Comparison of ENCODE assay signal across 8 mouse cellular contexts in genomic region chr6:113482477-113483099, GRCm38 (mm10). TPM values are rescaled to one million over a fixed set of nuclear protein-coding genes. Genes with fewer than 3 reads are reported as not detected.
A peak's percentile ranks its signal among the peaks of the same experiment; 100 is the strongest.
DNase-seq lines count a peak whose midpoint lies in the region; ATAC-seq lines count a peak whose summit lies in the region.

No protein-coding gene starts in this region.

- WGBS in forebrain, embryonic 11.5 days = under 1% methylated on average over 65 of the region's 65 CpGs
- WGBS in hindbrain, embryonic 13.5 days = under 1% methylated on average over 61 of the region's 65 CpGs
- 3% methylated on average over 65 of the region's 65 CpGs for WGBS in limb, embryonic 15.5 days
- WGBS in midbrain, embryonic 15.5 days = under 1% methylated on average over 63 of the region's 65 CpGs

- H3K4me2 ChIP-seq in forebrain, embryonic 11.5 days (ENCODE audit: low read depth, low read length, severe bottlenecking) = peak overlapping the region; percentile 88
- H3K4me2 ChIP-seq in hindbrain, embryonic 13.5 days = peak overlapping the region; percentile 91
- peak overlapping the region; percentile 72 for H3K4me2 ChIP-seq in limb, embryonic 15.5 days
- H3K4me2 ChIP-seq in midbrain, embryonic 15.5 days = peak overlapping the region; percentile 92

- no peaks in the 10 kb centered on the region for H3K27me3 ChIP-seq in forebrain, embryonic 11.5 days (ENCODE audit: control insufficient read depth, insufficient read depth, low read length)
- peaks cover 7% of the 10 kb centered on the region; the same call in 1 of the 2 replicates for H3K27me3 ChIP-seq in hindbrain, embryonic 13.5 days
- peaks cover 38% of the 10 kb centered on the region for H3K27me3 ChIP-seq in limb, embryonic 15.5 days
- H3K27me3 ChIP-seq in midbrain, embryonic 15.5 days (replicated peaks) = 0 out of 2 replicates have a peak, but pooled peaks cover 3% of the 10 kb centered on the region

- ATAC-seq in forebrain, embryonic 11.5 days (replicated peaks; ENCODE audit: low FRiP score) = peak; percentile 52
- ATAC-seq in hindbrain, embryonic 13.5 days (ENCODE audit: low FRiP score) = peak; percentile 58
- no peak for ATAC-seq in limb, embryonic 15.5 days (ENCODE audit: insufficient number of reproducible peaks, low FRiP score, low TSS enrichment, low read depth)
- ATAC-seq in midbrain, embryonic 15.5 days (replicated peaks) = peak; percentile 66

- no peaks in the 10 kb centered on the region for H3K36me3 ChIP-seq in forebrain, embryonic 11.5 days (ENCODE audit: control insufficient read depth, insufficient read depth, low read length)
- H3K36me3 ChIP-seq in hindbrain, embryonic 13.5 days = peaks cover under 1% of the 10 kb centered on the region
- no peaks in the 10 kb centered on the region for H3K36me3 ChIP-seq in limb, embryonic 15.5 days
- no peaks in the 10 kb centered on the region for H3K36me3 ChIP-seq in midbrain, embryonic 15.5 days (replicated peaks)

- intact Hi-C loops in left cerebral cortex, postnatal 14 days (cut with DNase I) = no loop called here
- intact Hi-C loops in left cerebral cortex, postnatal 4 days (cut with DNase I) = no loop called here

- H3K27ac ChIP-seq in forebrain, embryonic 11.5 days (ENCODE audit: low read depth, low read length) = peak overlapping the region; percentile 73
- peak overlapping the region; percentile 89 for H3K27ac ChIP-seq in hindbrain, embryonic 13.5 days
- peak overlapping the region; percentile 47 for H3K27ac ChIP-seq in limb, embryonic 15.5 days
- H3K27ac ChIP-seq in midbrain, embryonic 15.5 days = peak overlapping the region; percentile 83

- H3K9me3 ChIP-seq in forebrain, embryonic 11.5 days (ENCODE audit: control insufficient read depth, low read length) = no peaks in the 10 kb centered on the region
- H3K9me3 ChIP-seq in hindbrain, embryonic 13.5 days = no peaks in the 10 kb centered on the region
- no peaks in the 10 kb centered on the region for H3K9me3 ChIP-seq in limb, embryonic 15.5 days
- no peaks in the 10 kb centered on the region for H3K9me3 ChIP-seq in midbrain, embryonic 15.5 days

- DNase-seq in left cerebral cortex, postnatal 14 days (ENCODE audit: low spot score in 2 of 2) = peak; percentile 45 to 50
- DNase-seq in left cerebral cortex, postnatal 4 days = no peak
- peak; percentile 61 for DNase-seq in cerebellum, adult 11 months
- DNase-seq in forebrain, embryonic 11.5 days (ENCODE audit: low spot score) = peak; percentile 72
- peak; percentile 49 for DNase-seq in thymus, postnatal 14 days

- H3K9ac ChIP-seq in forebrain, embryonic 11.5 days (ENCODE audit: low read length) = peak overlapping the region; percentile 79
- H3K9ac ChIP-seq in hindbrain, embryonic 13.5 days = peak overlapping the region; percentile 89
- no peak overlapping the region; the same call in 1 of the 2 replicates for H3K9ac ChIP-seq in limb, embryonic 15.5 days
- peak overlapping the region; percentile 83 for H3K9ac ChIP-seq in midbrain, embryonic 15.5 days

- H3K4me1 ChIP-seq in forebrain, embryonic 11.5 days (replicated peaks; ENCODE audit: control insufficient read depth, insufficient read depth, low read length) = peaks cover 8% of the 10 kb centered on the region
- H3K4me1 ChIP-seq in hindbrain, embryonic 13.5 days (replicated peaks) = peaks cover 50% of the 10 kb centered on the region
- H3K4me1 ChIP-seq in limb, embryonic 15.5 days = peaks cover 24% of the 10 kb centered on the region
- peaks cover 43% of the 10 kb centered on the region for H3K4me1 ChIP-seq in midbrain, embryonic 15.5 days

- peak overlapping the region; percentile 62 for H3K4me3 ChIP-seq in forebrain, embryonic 11.5 days (ENCODE audit: low read depth, low read length)
- H3K4me3 ChIP-seq in hindbrain, embryonic 13.5 days = peak overlapping the region; percentile 56
- H3K4me3 ChIP-seq in limb, embryonic 15.5 days = peak overlapping the region; percentile 45
- peak overlapping the region; percentile 65 for H3K4me3 ChIP-seq in midbrain, embryonic 15.5 days

RNA-seq across cellular contexts. Expression of gene Creld1, which starts 0.5 kb away (rescaled TPM):
- total RNA-seq in left cerebral cortex, postnatal 14 days (2021) = 100 to 1,000 TPM; 107 to 111 TPM
- 10 to 100 TPM; 80.4 to 82.1 TPM for total RNA-seq in left cerebral cortex, postnatal 4 days (2021)
- polyA plus RNA-seq in forebrain, embryonic 11.5 days (2014; fragmentation: Nextera tagmentation; extraction: Ambion mirVana) = 36.3 and 41.6 TPM in 2 replicates
- 67.2 and 72.4 TPM in 2 replicates for polyA plus RNA-seq in hindbrain, embryonic 13.5 days (2015; fragmentation: Nextera tagmentation; extraction: Ambion mirVana)
- 22.1 and 27.2 TPM in 2 replicates for polyA plus RNA-seq in limb, embryonic 15.5 days (2015; fragmentation: Nextera tagmentation; extraction: Ambion mirVana)
- 74.8 and 79.0 TPM in 2 replicates for polyA plus RNA-seq in midbrain, embryonic 15.5 days (2015; fragmentation: Nextera tagmentation; extraction: Ambion mirVana)

RNA-seq across cellular contexts. Expression of gene Il17rc, which starts 11.4 kb away (rescaled TPM):
- total RNA-seq in left cerebral cortex, postnatal 14 days (2021) = 1 to 10 TPM; 3.9 to 5.4 TPM
- total RNA-seq in left cerebral cortex, postnatal 4 days (2021) = 1 to 10 TPM; 2.2 to 2.4 TPM
- 3.4 and 4.2 TPM in 2 replicates for polyA plus RNA-seq in forebrain, embryonic 11.5 days (2014; fragmentation: Nextera tagmentation; extraction: Ambion mirVana)
- 2.0 and 2.4 TPM in 2 replicates for polyA plus RNA-seq in hindbrain, embryonic 13.5 days (2015; fragmentation: Nextera tagmentation; extraction: Ambion mirVana)
- 58.4 and 63.5 TPM in 2 replicates for polyA plus RNA-seq in limb, embryonic 15.5 days (2015; fragmentation: Nextera tagmentation; extraction: Ambion mirVana)
- 3.4 and 4.8 TPM in 2 replicates for polyA plus RNA-seq in midbrain, embryonic 15.5 days (2015; fragmentation: Nextera tagmentation; extraction: Ambion mirVana)

RNA-seq across cellular contexts. Expression of gene Prrt3, which starts 19.1 kb away (rescaled TPM):
- total RNA-seq in left cerebral cortex, postnatal 14 days (2021) = 10 to 100 TPM; 48.0 to 48.6 TPM
- total RNA-seq in left cerebral cortex, postnatal 4 days (2021) = 10 to 100 TPM; 15.5 to 19.7 TPM
- polyA plus RNA-seq in forebrain, embryonic 11.5 days (2014; fragmentation: Nextera tagmentation; extraction: Ambion mirVana) = 1.4 and 2.1 TPM in 2 replicates
- 5.3 and 7.1 TPM in 2 replicates for polyA plus RNA-seq in hindbrain, embryonic 13.5 days (2015; fragmentation: Nextera tagmentation; extraction: Ambion mirVana)
- polyA plus RNA-seq in limb, embryonic 15.5 days (2015; fragmentation: Nextera tagmentation; extraction: Ambion mirVana) = 0.44 and 0.61 TPM in 2 replicates
- polyA plus RNA-seq in midbrain, embryonic 15.5 days (2015; fragmentation: Nextera tagmentation; extraction: Ambion mirVana) = 13.1 and 13.5 TPM in 2 replicates

RNA-seq across cellular contexts. Expression of gene Il17re, which starts 24.3 kb away (rescaled TPM):
- under 1 TPM; 0.53 to 0.55 TPM for total RNA-seq in left cerebral cortex, postnatal 14 days (2021)
- under 1 TPM; 0.26 to 0.30 TPM for total RNA-seq in left cerebral cortex, postnatal 4 days (2021)
- polyA plus RNA-seq in forebrain, embryonic 11.5 days (2014; fragmentation: Nextera tagmentation; extraction: Ambion mirVana) = 1.0 and 1.2 TPM in 2 replicates
- polyA plus RNA-seq in hindbrain, embryonic 13.5 days (2015; fragmentation: Nextera tagmentation; extraction: Ambion mirVana) = 0.09 and 0.17 TPM in 2 replicates
- 8.9 and 9.7 TPM in 2 replicates for polyA plus RNA-seq in limb, embryonic 15.5 days (2015; fragmentation: Nextera tagmentation; extraction: Ambion mirVana)
- 0.08 and 0.41 TPM in 2 replicates for polyA plus RNA-seq in midbrain, embryonic 15.5 days (2015; fragmentation: Nextera tagmentation; extraction: Ambion mirVana)

RNA-seq across cellular contexts. Expression of gene Jagn1, which starts 40.2 kb away (rescaled TPM):
- 10 to 100 TPM; 47.9 to 48.3 TPM for total RNA-seq in left cerebral cortex, postnatal 14 days (2021)
- total RNA-seq in left cerebral cortex, postnatal 4 days (2021) = 10 to 100 TPM; 39.1 to 44.9 TPM
- polyA plus RNA-seq in forebrain, embryonic 11.5 days (2014; fragmentation: Nextera tagmentation; extraction: Ambion mirVana) = 66.1 and 75.0 TPM in 2 replicates
- polyA plus RNA-seq in hindbrain, embryonic 13.5 days (2015; fragmentation: Nextera tagmentation; extraction: Ambion mirVana) = 92.9 and 96.9 TPM in 2 replicates
- 85.0 and 88.5 TPM in 2 replicates for polyA plus RNA-seq in limb, embryonic 15.5 days (2015; fragmentation: Nextera tagmentation; extraction: Ambion mirVana)
- polyA plus RNA-seq in midbrain, embryonic 15.5 days (2015; fragmentation: Nextera tagmentation; extraction: Ambion mirVana) = 94.9 and 101 TPM in 2 replicates

Comparison
In these comparisons a context has a peak if more than half of its experiments do, and no peak if none do; other contexts are left out.
1. RNA of gene Il17rc, which starts 11.4 kb away (polyA plus RNA-seq): 58.4 to 63.5 TPM in limb, embryonic 15.5 days; 3.4 to 4.8 TPM in midbrain, embryonic 15.5 days, 3.4 to 4.2 TPM in forebrain, embryonic 11.5 days and 2.0 to 2.4 TPM in hindbrain, embryonic 13.5 days; every median in the first group is over 10 times any median in the second.
2. Peak in every context shown above with its lines, with median percentiles within 50 percentile points of each other: H3K27ac ChIP-seq, H3K4me2 ChIP-seq and H3K4me3 ChIP-seq.